Mouse (Mus musculus) macrophage (primary cell): ENCODE measurements around the gene Lrfn3. TPM values are rescaled to one million over a fixed set of nuclear protein-coding genes. Genes with fewer than 3 reads are reported as not detected.

Experiments used
- H3K27ac ChIP-seq: fragments of 350-480 bp; formaldehyde crosslinking; 2 replicates; pipeline ENCODE4 v1.9.0; 2021
- H3K36me3 ChIP-seq: fragments of 350-480 bp; formaldehyde crosslinking; 2 replicates; pipeline ENCODE4 v1.9.0; 2021; ENCODE audit errors: inconsistent target
- H3K4me3 ChIP-seq: fragments of 350-480 bp; formaldehyde crosslinking; 2 replicates; pipeline ENCODE4 v1.9.0; 2021; ENCODE audit errors: inconsistent target
- H3K79me2 ChIP-seq: fragments of 350-480 bp; formaldehyde crosslinking; 2 replicates; pipeline ENCODE4 v1.9.0; 2021; ENCODE audit errors: inconsistent target
- WGBS: methylation state at CpG from one replicate; pipeline ENCODE4 v1.1.7; 2026; ENCODE audit warnings: inconsistent platforms; ENCODE audit not compliant: missing documents; 5-methylcytosine and 5-hydroxymethylcytosine counted together
- polyA plus RNA-seq: library from polyadenylated mRNA; stranded (reverse); fragments of 250-400 nt; gene quantifications from 3 replicates; pipeline ENCODE4 v1.2.4, GENCODE M21; 2018; ENCODE audit warnings: inconsistent platforms

Lrfn3 gene
- polyA plus RNA-seq, 1 experiment from 2014 or later, result not detected

- Histone ChIP-seq H3K79me2 (no peaks in the 10 kb centered on the region), H3K4me3 (no peak overlapping the region)
- 66% methylated on average over 5 of the region's 6 CpGs for WGBS
These were observed 769 bp upstream of the Lrfn3 start for GRCm38 (mm10) chr7:30363344-30363738.

GRCm38 (mm10) chr7:30360028-30360427, 2.5 kb downstream of the Lrfn3 start:
- Histone ChIP-seq H3K36me3 (no peaks in the 10 kb centered on the region), H3K79me2 (no peaks in the 10 kb centered on the region), H3K4me3 (no peak overlapping the region), H3K27ac (no peak overlapping the region)
- WGBS, result 91% methylated on average over 17 of the region's 17 CpGs

More at GRCm38 (mm10) chr7:30363344-30363738, 769 bp upstream of the Lrfn3 start:
- H3K27ac ChIP-seq, result no peak overlapping the region
- H3K36me3 ChIP-seq, result no peaks in the 10 kb centered on the region

GRCm38 (mm10) chr7:30359276-30359865, 3.2 kb downstream of the Lrfn3 start:
- no peak overlapping the region for H3K27ac ChIP-seq
- no peaks in the 10 kb centered on the region for H3K79me2 ChIP-seq
- no peak overlapping the region for H3K4me3 ChIP-seq
- 90% methylated on average over 31 of the region's 31 CpGs for WGBS
- no peaks in the 10 kb centered on the region for H3K36me3 ChIP-seq

GRCm38 (mm10) chr7:30358378-30359186, 4.0 kb downstream of the Lrfn3 start:
- no peak overlapping the region for H3K27ac ChIP-seq
- WGBS, result 81% methylated on average over 7 of the region's 7 CpGs
- H3K79me2 ChIP-seq, result no peaks in the 10 kb centered on the region
- H3K36me3 ChIP-seq, result no peaks in the 10 kb centered on the region
- H3K4me3 ChIP-seq, result no peak overlapping the region

GRCm38 (mm10) chr7:30354059-30354458, 8.5 kb downstream of the Lrfn3 start:
- Histone ChIP-seq H3K4me3 (no peak overlapping the region), H3K36me3 (no peaks in the 10 kb centered on the region), H3K27ac (no peak overlapping the region), H3K79me2 (no peaks in the 10 kb centered on the region)
- 75% methylated on average over 4 of the region's 4 CpGs for WGBS

GRCm38 (mm10) chr7:30353279-30353822, 9.2 kb downstream of the Lrfn3 start:
- Histone ChIP-seq H3K79me2 (no peaks in the 10 kb centered on the region), H3K27ac (no peak overlapping the region), H3K36me3 (no peaks in the 10 kb centered on the region), H3K4me3 (no peak overlapping the region)
- 12% methylated on average over 6 of the region's 6 CpGs for WGBS

- Histone ChIP-seq H3K36me3 (no peaks in the 10 kb centered on the region), H3K79me2 (no peaks in the 10 kb centered on the region), H3K4me3 (no peak overlapping the region), H3K27ac (no peak overlapping the region)
- WGBS, result under 1% methylated on average over 30 of the region's 30 CpGs
These were observed 14.7 kb downstream of the Lrfn3 start for GRCm38 (mm10) chr7:30347828-30348227.

- 30% methylated on average over 21 of the region's 21 CpGs for WGBS
These were observed 15.8 kb downstream of the Lrfn3 start for GRCm38 (mm10) chr7:30346635-30347379.

GRCm38 (mm10) chr7:30339432-30340109, 23.0 kb downstream of the Lrfn3 start:
- Histone ChIP-seq H3K27ac (no peak overlapping the region), H3K36me3 (no peaks in the 10 kb centered on the region), H3K4me3 (no peak overlapping the region), H3K79me2 (no peaks in the 10 kb centered on the region)
- WGBS, result 88% methylated on average over 5 of the region's 5 CpGs

More at GRCm38 (mm10) chr7:30346635-30347379, 15.8 kb downstream of the Lrfn3 start:
- Histone ChIP-seq H3K79me2 (no peaks in the 10 kb centered on the region), H3K4me3 (no peak overlapping the region), H3K36me3 (no peaks in the 10 kb centered on the region), H3K27ac (no peak overlapping the region)

- Histone ChIP-seq H3K79me2 (no peaks in the 10 kb centered on the region), H3K4me3 (no peak overlapping the region), H3K27ac (no peak overlapping the region), H3K36me3 (no peaks in the 10 kb centered on the region)
- WGBS, result 2% methylated on average over 9 of the region's 9 CpGs
These were observed 26.2 kb downstream of the Lrfn3 start for GRCm38 (mm10) chr7:30336384-30336783.

GRCm38 (mm10) chr7:30335688-30336087, 26.9 kb downstream of the Lrfn3 start:
- WGBS, result 89% methylated on average over 6 of the region's 6 CpGs
- H3K27ac ChIP-seq, result no peak overlapping the region
- no peaks in the 10 kb centered on the region for H3K36me3 ChIP-seq
- no peaks in the 10 kb centered on the region for H3K79me2 ChIP-seq
- no peak overlapping the region for H3K4me3 ChIP-seq

GRCm38 (mm10) chr7:30334563-30334962, 28.0 kb downstream of the Lrfn3 start:
- WGBS, result 83% methylated on average over 5 of the region's 5 CpGs
- H3K36me3 ChIP-seq, result no peaks in the 10 kb centered on the region
- H3K79me2 ChIP-seq, result no peaks in the 10 kb centered on the region
- H3K27ac ChIP-seq, result no peak overlapping the region
- no peak overlapping the region for H3K4me3 ChIP-seq

- Histone ChIP-seq H3K36me3 (no peaks in the 10 kb centered on the region), H3K27ac (no peak overlapping the region), H3K4me3 (no peak overlapping the region), H3K79me2 (no peaks in the 10 kb centered on the region)
- 7% methylated on average over 4 of the region's 4 CpGs for WGBS
These were observed 29.1 kb downstream of the Lrfn3 start for GRCm38 (mm10) chr7:30333436-30333835.

GRCm38 (mm10) chr7:30332622-30333259, 29.8 kb downstream of the Lrfn3 start:
- Histone ChIP-seq H3K79me2 (no peaks in the 10 kb centered on the region), H3K36me3 (no peaks in the 10 kb centered on the region), H3K27ac (no peak overlapping the region), H3K4me3 (no peak overlapping the region)
- 36% methylated on average over 12 of the region's 18 CpGs for WGBS
